Mouse (Mus musculus): ENCODE results near the gene Gm10283.

DNA sequence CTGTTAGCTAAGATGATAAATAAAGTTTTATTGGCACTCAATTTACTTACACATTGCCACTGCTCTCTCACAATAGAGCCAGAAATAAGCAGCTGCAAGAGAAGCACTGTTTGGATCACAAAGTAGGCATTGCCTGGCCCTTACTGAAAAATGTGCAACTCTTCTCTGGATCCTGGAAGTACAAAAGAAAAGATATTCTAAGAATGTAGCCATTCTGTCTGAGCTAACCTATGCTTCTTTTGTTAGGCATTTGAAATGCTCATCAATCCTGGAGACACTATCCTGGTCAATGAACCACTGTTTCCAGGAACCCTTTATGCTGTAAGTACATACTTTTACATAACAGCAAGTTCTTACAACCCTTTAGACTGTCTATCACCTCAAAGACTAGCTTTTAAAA lies 15.3 kb upstream of the Gm10283 start:
- TF ChIP-seq CTCF (IDR thresholded peaks at IDR 0.05) (no peak), EP300 (IDR thresholded peaks at IDR 0.05) (no peak)

Data from lung, postnatal 0 days (tissue).